8 mouse cellular contexts compared by ENCODE assay signal in the genomic region with DNA sequence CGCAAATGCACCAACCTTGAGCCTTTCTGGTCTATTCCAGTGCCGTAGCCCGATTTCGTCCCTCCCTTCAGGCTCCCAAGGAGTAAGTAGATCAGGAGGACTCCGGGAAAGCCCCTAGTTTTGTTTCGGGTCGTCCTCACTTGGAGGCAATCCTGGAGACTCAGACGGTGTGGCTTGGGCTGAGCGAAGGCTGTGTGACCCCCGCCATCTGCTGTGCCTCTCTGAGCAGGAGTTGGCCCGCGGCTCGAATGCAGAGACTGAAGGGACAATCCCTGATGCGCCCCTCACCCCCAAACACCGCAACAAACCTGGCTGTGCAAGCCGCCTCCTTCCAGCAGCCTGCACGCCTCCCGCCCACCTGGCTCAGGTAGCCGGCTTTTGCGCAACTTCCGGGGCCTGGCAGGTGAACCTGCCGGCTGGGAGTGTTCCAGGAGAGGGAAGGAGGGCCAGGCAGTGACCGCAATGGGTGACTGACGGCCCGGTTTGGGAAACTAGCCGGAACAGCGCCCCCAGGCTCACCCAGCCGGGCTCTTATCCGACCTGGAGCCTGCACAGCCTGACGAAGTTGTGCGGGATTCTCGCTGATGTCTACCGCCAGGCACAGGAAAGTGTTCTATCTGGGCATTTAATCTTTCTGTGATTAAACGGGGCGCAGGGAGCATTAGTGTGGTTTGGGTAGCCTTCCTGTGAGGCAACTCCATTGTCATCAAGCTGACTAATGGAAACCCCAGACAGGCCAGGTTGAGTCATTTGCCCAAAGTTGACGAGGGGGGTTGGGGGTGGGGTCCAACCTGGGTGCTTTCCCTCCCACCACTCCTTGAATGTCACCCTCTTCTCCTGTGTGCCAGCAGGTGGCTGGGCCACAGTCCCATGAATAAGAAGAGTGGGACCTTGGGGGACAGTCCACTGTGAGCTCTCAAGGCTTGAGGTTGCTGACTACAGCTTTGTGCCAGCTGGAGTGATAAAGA. TPM values are rescaled to one million over a fixed set of nuclear protein-coding genes. Genes with fewer than 3 reads are reported as not detected.
DNase-seq lines count a peak whose midpoint lies in the region; ATAC-seq and TF ChIP-seq lines count a peak whose summit lies in the region.

No protein-coding gene starts in this region.

- H3K27ac ChIP-seq in heart, embryonic 12.5 days (ENCODE audit: poor library complexity, severe bottlenecking), result no peak overlapping the region
- H3K27ac ChIP-seq in hindbrain, embryonic 12.5 days, result peak overlapping the region; percentile 79
- no peak overlapping the region for H3K27ac ChIP-seq in limb, embryonic 15.5 days
- H3K27ac ChIP-seq in midbrain, postnatal 0 days (ENCODE audit: low read depth, low read length), result no peak overlapping the region

- no peaks in the 10 kb centered on the region for H3K9me3 ChIP-seq in heart, embryonic 12.5 days (replicated peaks)
- H3K9me3 ChIP-seq in hindbrain, embryonic 12.5 days (replicated peaks), result no peaks in the 10 kb centered on the region
- no peaks in the 10 kb centered on the region for H3K9me3 ChIP-seq in limb, embryonic 15.5 days
- H3K9me3 ChIP-seq in midbrain, postnatal 0 days (ENCODE audit: low read length), result no peaks in the 10 kb centered on the region

- H3K36me3 ChIP-seq in heart, embryonic 12.5 days, result peaks cover 12% of the 10 kb centered on the region; the same call in 1 of the 2 replicates
- 0 out of 2 replicates have a peak, but pooled peaks cover 6% of the 10 kb centered on the region for H3K36me3 ChIP-seq in hindbrain, embryonic 12.5 days
- peaks cover 9% of the 10 kb centered on the region; the same call in 1 of the 2 replicates for H3K36me3 ChIP-seq in limb, embryonic 15.5 days
- no peaks in the 10 kb centered on the region for H3K36me3 ChIP-seq in midbrain, postnatal 0 days (ENCODE audit: insufficient read depth, low read length)

- intact Hi-C loops in heart, postnatal 25 days (cut with DNase I), result loop anchor here (10.0 kb wide), 1 partner anchor 229 kb away; a partner anchor contains a TSS

- DNase-seq in heart, postnatal 25 days (ENCODE audit: low spot score), result no peak
- DNase-seq in cerebellum, adult 9-11 months, result peak; percentile 69
- DNase-seq in midbrain, postnatal 0 days (ENCODE audit: low spot score), result no peak
- no peak for DNase-seq in frontal cortex, postnatal 10 days (ENCODE audit: low spot score in 2 of 2)
- no peak for DNase-seq in right cerebral cortex, postnatal 36 days (ENCODE audit: low spot score in 2 of 2)

- WGBS in heart, embryonic 12.5 days, result 7% methylated on average over 36 of the region's 36 CpGs
- 7% methylated on average over 36 of the region's 36 CpGs for WGBS in hindbrain, embryonic 12.5 days
- 21% methylated on average over 36 of the region's 36 CpGs for WGBS in limb, embryonic 15.5 days
- 7% methylated on average over 36 of the region's 36 CpGs for WGBS in midbrain, postnatal 0 days

- peak overlapping the region; percentile 9 for H3K9ac ChIP-seq in heart, embryonic 12.5 days
- peak overlapping the region; percentile 55 for H3K9ac ChIP-seq in hindbrain, embryonic 12.5 days
- no peak overlapping the region for H3K9ac ChIP-seq in limb, embryonic 15.5 days
- peak overlapping the region; percentile 15; the same call in 1 of the 2 replicates for H3K9ac ChIP-seq in midbrain, postnatal 0 days (replicated peaks; ENCODE audit: low read length, poor library complexity, severe bottlenecking)

- H3K4me2 ChIP-seq in heart, embryonic 12.5 days, result peak overlapping the region; percentile 65
- peak overlapping the region; percentile 53 for H3K4me2 ChIP-seq in hindbrain, embryonic 12.5 days (replicated peaks)
- H3K4me2 ChIP-seq in limb, embryonic 15.5 days, result peak overlapping the region; percentile 42
- H3K4me2 ChIP-seq in midbrain, postnatal 0 days (ENCODE audit: low read depth, low read length, poor library complexity, severe bottlenecking), result peak overlapping the region; percentile 45

- TF ChIP-seq CTCF in midbrain, postnatal 0 days (IDR thresholded peaks at IDR 0.05), result peak; percentile 32

- H3K27me3 ChIP-seq in heart, embryonic 12.5 days (replicated peaks), result peaks cover 54% of the 10 kb centered on the region
- peaks cover 4% of the 10 kb centered on the region for H3K27me3 ChIP-seq in hindbrain, embryonic 12.5 days
- peaks cover 15% of the 10 kb centered on the region for H3K27me3 ChIP-seq in limb, embryonic 15.5 days
- H3K27me3 ChIP-seq in midbrain, postnatal 0 days (ENCODE audit: insufficient read depth, low read length), result no peaks in the 10 kb centered on the region

- H3K4me3 ChIP-seq in heart, embryonic 12.5 days, result peak overlapping the region; percentile 34
- peak overlapping the region; percentile 28 for H3K4me3 ChIP-seq in hindbrain, embryonic 12.5 days
- peak overlapping the region; percentile 25 for H3K4me3 ChIP-seq in limb, embryonic 15.5 days
- peak overlapping the region; percentile 25 for H3K4me3 ChIP-seq in midbrain, postnatal 0 days (ENCODE audit: low read depth, low read length)

- H3K4me1 ChIP-seq in heart, embryonic 12.5 days (replicated peaks), result peaks cover 50% of the 10 kb centered on the region
- peaks cover 69% of the 10 kb centered on the region for H3K4me1 ChIP-seq in hindbrain, embryonic 12.5 days
- peaks cover 55% of the 10 kb centered on the region for H3K4me1 ChIP-seq in limb, embryonic 15.5 days
- H3K4me1 ChIP-seq in midbrain, postnatal 0 days (ENCODE audit: insufficient read depth, low read length), result peaks cover 17% of the 10 kb centered on the region

- ATAC-seq in heart, embryonic 12.5 days (ENCODE audit: insufficient number of reproducible peaks, low FRiP score), result no peak
- no peak for ATAC-seq in hindbrain, embryonic 12.5 days (ENCODE audit: low FRiP score)
- no peak for ATAC-seq in limb, embryonic 15.5 days (ENCODE audit: insufficient number of reproducible peaks, low FRiP score, low TSS enrichment, low read depth)
- 0 out of 2 replicates have a peak, but pooled peaks have one; percentile 2 for ATAC-seq in midbrain, postnatal 0 days (ENCODE audit: low FRiP score)

RNA-seq across cellular contexts. Expression of a gene that starts 6.1 kb away (rescaled TPM):
- 10.3 and 10.9 TPM in 2 replicates for polyA plus RNA-seq in heart, embryonic 12.5 days (2016; fragmentation: Nextera tagmentation; extraction: Ambion mirVana)
- 1 to 10 TPM; 4.5 to 4.7 TPM for total RNA-seq in heart, postnatal 25 days (2021)
- 78.6 and 86.0 TPM in 2 replicates for polyA plus RNA-seq in hindbrain, embryonic 12.5 days (2016; fragmentation: Nextera tagmentation; extraction: Ambion mirVana)
- polyA plus RNA-seq in limb, embryonic 15.5 days (2015; fragmentation: Nextera tagmentation; extraction: Ambion mirVana), result 23.3 and 23.4 TPM in 2 replicates
- total RNA-seq in midbrain, postnatal 0 days (2014; rRNA removed), result 25.9 and 28.7 TPM in 2 replicates
- polyA plus RNA-seq in midbrain, postnatal 0 days (2015; fragmentation: Nextera tagmentation; extraction: Ambion mirVana), result 36.1 and 43.5 TPM in 2 replicates

RNA-seq across cellular contexts. Expression of a gene that starts 22.4 kb away (rescaled TPM):
- 0.34 and 0.45 TPM in 2 replicates for polyA plus RNA-seq in heart, embryonic 12.5 days (2016; fragmentation: Nextera tagmentation; extraction: Ambion mirVana)
- total RNA-seq in heart, postnatal 25 days (2021), result 1 to 10 TPM; 1.8 to 1.9 TPM
- 1.5 TPM in 2 replicates for polyA plus RNA-seq in hindbrain, embryonic 12.5 days (2016; fragmentation: Nextera tagmentation; extraction: Ambion mirVana)
- 8.4 and 9.7 TPM in 2 replicates for polyA plus RNA-seq in limb, embryonic 15.5 days (2015; fragmentation: Nextera tagmentation; extraction: Ambion mirVana)
- total RNA-seq in midbrain, postnatal 0 days (2014; rRNA removed), result 2.6 and 3.5 TPM in 2 replicates
- 2.2 and 2.6 TPM in 2 replicates for polyA plus RNA-seq in midbrain, postnatal 0 days (2015; fragmentation: Nextera tagmentation; extraction: Ambion mirVana)
